Mouse (Mus musculus) cerebellum, adult 2 months (tissue): ENCODE results near the gene Mapk13. TPM values are rescaled to one million over a fixed set of nuclear protein-coding genes. Genes with fewer than 3 reads are reported as not detected.
A peak's percentile ranks its signal among the peaks of the same experiment; 100 is the strongest.

Experiments used
- DNase-seq, 2 experiments: peaks; one replicate each; pipeline ENCODE4 v3.0.0; 2021
- H3K27ac ChIP-seq: fragments of 200-500 bp; 2 replicates; pipeline ENCODE4 v1.5.1; 2012; ENCODE audit warnings: low read length, control low read depth, inconsistent platforms; ENCODE audit not compliant: insufficient read depth
- H3K27me3 ChIP-seq: fragments of 200-500 bp; 2 replicates; pipeline ENCODE4 v1.6.1; 2012; ENCODE audit warnings: inconsistent platforms, mild to moderate bottlenecking, low read length, moderate library complexity; ENCODE audit not compliant: control insufficient read depth, insufficient read depth
- H3K4me1 ChIP-seq: fragments of 200-500 bp; 2 replicates; pipeline ENCODE4 v1.6.1; 2011; ENCODE audit warnings: low read length; ENCODE audit not compliant: control insufficient read depth, insufficient read depth
- H3K4me3 ChIP-seq: fragments of 200-500 bp; replicated peaks from 2 replicates; pipeline ENCODE3; 2011; ENCODE audit warnings: mild to moderate bottlenecking, low read depth, low read length, control low read depth; ENCODE audit not compliant: insufficient read depth
- CTCF ChIP-seq: fragments of 200-500 bp; IDR thresholded peaks from 2 replicates; pipeline ENCODE4 v1.5.1; 2011; ENCODE audit warnings: low read depth, mild to moderate bottlenecking, control low read depth, low read length, moderate library complexity, borderline replicate concordance; ENCODE audit not compliant: insufficient read depth
- POLR2A ChIP-seq: fragments of 200-500 bp; IDR thresholded peaks from 2 replicates; pipeline ENCODE4 v1.6.1; 2011; ENCODE audit warnings: low read length, control low read depth, borderline replicate concordance; ENCODE audit not compliant: insufficient read depth
- WGBS: fragments of 180-500 bp; shearing (Covaris S2); methylation state at CpG from one replicate; pipeline ENCODE4 v1.1.7; 2018; 5-methylcytosine and 5-hydroxymethylcytosine counted together
- polyA plus RNA-seq: library from polyadenylated mRNA; depleted of rRNA; stranded (reverse); fragments of >200 nt; gene quantifications from 2 replicates; pipeline ENCODE4 v1.2.3, GENCODE M21; 2012

The Mapk13 gene
- polyA plus RNA-seq, 1 experiment: 5.6 TPM

GRCm38 (mm10) chr17:28743145-28743866 is 25.8 kb upstream of the Mapk13 start:
- Histone ChIP-seq H3K4me3 (no peak overlapping the region), H3K27me3 (no peaks in the 10 kb centered on the region), H3K4me1 (peaks cover 12% of the 10 kb centered on the region), H3K27ac (no peak overlapping the region)
- WGBS: 46% methylated on average over 11 of the region's 11 CpGs
- TF ChIP-seq CTCF (no peak), POLR2A (no peak)
- peak; percentile 55 to 73 for DNase-seq

- DNase-seq: no peak
- Histone ChIP-seq H3K27ac (no peak overlapping the region), H3K27me3 (no peaks in the 10 kb centered on the region), H3K4me3 (no peak overlapping the region), H3K4me1 (peaks cover 12% of the 10 kb centered on the region)
- WGBS: 90% methylated on average over 9 of the region's 9 CpGs
- TF ChIP-seq CTCF: no peak
Observed at GRCm38 (mm10) chr17:28743916-28744315, 25.2 kb upstream of the Mapk13 start.

- no peak for TF ChIP-seq CTCF
- TF ChIP-seq POLR2A: no peak
- 67% methylated on average over 6 of the region's 6 CpGs for WGBS
- H3K4me3 ChIP-seq: no peak overlapping the region
- no peaks in the 10 kb centered on the region for H3K27me3 ChIP-seq
- peaks cover 12% of the 10 kb centered on the region for H3K4me1 ChIP-seq
- DNase-seq: peak in 1 of 2 experiments; percentile 29
- no peak overlapping the region for H3K27ac ChIP-seq
Observed at GRCm38 (mm10) chr17:28745773-28746172, 23.3 kb upstream of the Mapk13 start.

- H3K4me3 ChIP-seq: no peak overlapping the region
- H3K27ac ChIP-seq: no peak overlapping the region
- peaks cover 3% of the 10 kb centered on the region; the same call in 1 of the 2 replicates for H3K4me1 ChIP-seq
- DNase-seq: no peak
- TF ChIP-seq CTCF (no peak), POLR2A (no peak)
- H3K27me3 ChIP-seq: no peaks in the 10 kb centered on the region
- 25% methylated on average over 4 of the region's 4 CpGs for WGBS
Observed at GRCm38 (mm10) chr17:28748001-28748400, 21.1 kb upstream of the Mapk13 start.

- Histone ChIP-seq H3K27ac (no peak overlapping the region), H3K4me3 (no peak overlapping the region), H3K4me1 (no peaks in the 10 kb centered on the region), H3K27me3 (no peaks in the 10 kb centered on the region)
- 77% methylated on average over 6 of the region's 6 CpGs for WGBS
- no peak for DNase-seq
- TF ChIP-seq CTCF (no peak), POLR2A (no peak)
Observed at GRCm38 (mm10) chr17:28750580-28750979, 18.5 kb upstream of the Mapk13 start.

GRCm38 (mm10) chr17:28756447-28756846 is 12.7 kb upstream of the Mapk13 start:
- 75% methylated on average over 5 of the region's 5 CpGs for WGBS
- Histone ChIP-seq H3K4me3 (no peak overlapping the region), H3K4me1 (no peaks in the 10 kb centered on the region)

GRCm38 (mm10) chr17:28757470-28757869 is 11.6 kb upstream of the Mapk13 start:
- no peak for DNase-seq
- Histone ChIP-seq H3K27me3 (no peaks in the 10 kb centered on the region), H3K27ac (no peak overlapping the region), H3K4me1 (no peaks in the 10 kb centered on the region), H3K4me3 (no peak overlapping the region)
- 59% methylated on average over 2 of the region's 2 CpGs for WGBS
- TF ChIP-seq POLR2A: no peak
- TF ChIP-seq CTCF: no peak

More at GRCm38 (mm10) chr17:28756447-28756846, 12.7 kb upstream of the Mapk13 start:
- no peak for DNase-seq
- Histone ChIP-seq H3K27ac (no peak overlapping the region), H3K27me3 (no peaks in the 10 kb centered on the region)
- TF ChIP-seq POLR2A (no peak), CTCF (no peak)

GRCm38 (mm10) chr17:28760736-28761312 is 8.3 kb upstream of the Mapk13 start:
- H3K27me3 ChIP-seq: no peaks in the 10 kb centered on the region
- H3K4me1 ChIP-seq: no peaks in the 10 kb centered on the region
- TF ChIP-seq POLR2A (no peak), CTCF (no peak)
- DNase-seq: no peak
- 80% methylated on average over 8 of the region's 8 CpGs for WGBS
- H3K4me3 ChIP-seq: no peak overlapping the region
- H3K27ac ChIP-seq: no peak overlapping the region
